Mouse (Mus musculus) embryonic facial prominence, embryonic 15.5 days (tissue): ENCODE data around the gene Tigd3. TPM values are rescaled to one million over a fixed set of nuclear protein-coding genes. Genes with fewer than 3 reads are reported as not detected.

Source experiments
- ATAC-seq: fragments of 200-750 bp; cut with Nextera tagmentation; 2 replicates; pipeline ENCODE4 v1.8.0; 2017; ENCODE audit warnings: low read depth, moderate TSS enrichment; ENCODE audit not compliant: insufficient number of reproducible peaks, low FRiP score, low TSS enrichment
- H3K27ac ChIP-seq: fragments of 300-500 bp; sonication (generic); replicated peaks from 2 replicates; pipeline ENCODE4 v1.5.1; 2015; ENCODE audit warnings: mild to moderate bottlenecking, inconsistent platforms
- H3K27me3 ChIP-seq: fragments of 300-500 bp; sonication (generic); 2 replicates; pipeline ENCODE4 v1.6.1; 2015; ENCODE audit warnings: inconsistent platforms
- H3K36me3 ChIP-seq: fragments of 300-500 bp; sonication (generic); 2 replicates; pipeline ENCODE4 v1.6.1; 2015; ENCODE audit warnings: mild to moderate bottlenecking, inconsistent platforms
- H3K4me1 ChIP-seq: fragments of 300-500 bp; sonication (generic); 2 replicates; pipeline ENCODE4 v1.6.1; 2015; ENCODE audit warnings: inconsistent platforms
- H3K4me2 ChIP-seq: fragments of 300-500 bp; sonication (generic); replicated peaks from 2 replicates; pipeline ENCODE4 v1.6.1; 2015; ENCODE audit warnings: mild to moderate bottlenecking, inconsistent platforms
- H3K4me3 ChIP-seq: fragments of 300-500 bp; sonication (generic); replicated peaks from 2 replicates; pipeline ENCODE4 v1.5.1; 2015; ENCODE audit warnings: mild to moderate bottlenecking, inconsistent platforms
- H3K9ac ChIP-seq: fragments of 300-500 bp; sonication (generic); 2 replicates; pipeline ENCODE4 v1.6.1; 2015; ENCODE audit warnings: inconsistent platforms
- H3K9me3 ChIP-seq: fragments of 300-500 bp; sonication (generic); replicated peaks from 2 replicates; pipeline ENCODE4 v1.6.1; 2016; ENCODE audit warnings: inconsistent platforms
- WGBS: fragments of 180-500 bp; shearing (Covaris S2); methylation state at CpG from one replicate; pipeline ENCODE4 v1.1.7; 2015; 5-methylcytosine and 5-hydroxymethylcytosine counted together
- polyA plus RNA-seq: library from polyadenylated mRNA; unstranded; fragments of >200 nt; fragmentation: Nextera tagmentation; extraction: Ambion mirVana; gene quantifications from 2 replicates; pipeline ENCODE4 v1.2.1, GENCODE M21; 2015

The Tigd3 gene
- polyA plus RNA-seq, 1 experiment from 2014 or later = 3.4 TPM

GRCm38 (mm10) chr19:5845319-5846135, 48.4 kb downstream of the Tigd3 start:
- WGBS = 4% methylated on average over 45 of the region's 45 CpGs
- Histone ChIP-seq H3K36me3 (no peaks in the 10 kb centered on the region), H3K27ac (peak overlapping the region; percentile 99), H3K4me3 (peak overlapping the region; percentile 45), H3K9me3 (no peaks in the 10 kb centered on the region), H3K4me2 (peak overlapping the region; percentile 63), H3K4me1 (peaks cover 92% of the 10 kb centered on the region), H3K9ac (peak overlapping the region; percentile 42; the same call in 1 of the 2 replicates), H3K27me3 (no peaks in the 10 kb centered on the region)
- ATAC-seq = peak; percentile 66

- no peak for ATAC-seq
- 69% methylated on average over 12 of the region's 12 CpGs for WGBS
- H3K27ac ChIP-seq = peak overlapping the region; percentile 99
- H3K36me3 ChIP-seq = no peaks in the 10 kb centered on the region
- H3K4me3 ChIP-seq = peak overlapping the region; percentile 45
- peaks cover 90% of the 10 kb centered on the region for H3K4me1 ChIP-seq
- H3K27me3 ChIP-seq = no peaks in the 10 kb centered on the region
- peak overlapping the region; percentile 42; the same call in 1 of the 2 replicates for H3K9ac ChIP-seq
- no peaks in the 10 kb centered on the region for H3K9me3 ChIP-seq
- H3K4me2 ChIP-seq = peak overlapping the region; percentile 63
These were observed 49.1 kb downstream of the Tigd3 start for GRCm38 (mm10) chr19:5844831-5845318.

GRCm38 (mm10) chr19:5843781-5844691, 49.9 kb downstream of the Tigd3 start:
- no peaks in the 10 kb centered on the region for H3K9me3 ChIP-seq
- no peaks in the 10 kb centered on the region for H3K36me3 ChIP-seq
- H3K27me3 ChIP-seq = no peaks in the 10 kb centered on the region
- ATAC-seq = no peak
- peak overlapping the region; percentile 63 for H3K4me2 ChIP-seq
- 73% methylated on average over 30 of the region's 30 CpGs for WGBS
- peak overlapping the region; percentile 42; the same call in 1 of the 2 replicates for H3K9ac ChIP-seq
- H3K4me1 ChIP-seq = peaks cover 85% of the 10 kb centered on the region
- H3K4me3 ChIP-seq = peak overlapping the region; percentile 45
- peak overlapping the region; percentile 99 for H3K27ac ChIP-seq

- H3K27me3 ChIP-seq = no peaks in the 10 kb centered on the region
- no peaks in the 10 kb centered on the region for H3K36me3 ChIP-seq
- ATAC-seq = no peak
- H3K9ac ChIP-seq = peak overlapping the region; percentile 4; the same call in 1 of the 2 replicates
- H3K9me3 ChIP-seq = no peaks in the 10 kb centered on the region
- H3K4me3 ChIP-seq = peak overlapping the region; percentile 45
- H3K27ac ChIP-seq = peak overlapping the region; percentile 99
- H3K4me1 ChIP-seq = peaks cover 76% of the 10 kb centered on the region
- peak overlapping the region; percentile 63 for H3K4me2 ChIP-seq
- 63% methylated on average over 9 of the region's 9 CpGs for WGBS
These were observed 50.9 kb downstream of the Tigd3 start for GRCm38 (mm10) chr19:5842785-5843730.

- Histone ChIP-seq H3K27me3 (no peaks in the 10 kb centered on the region), H3K4me3 (peak overlapping the region; percentile 45), H3K36me3 (no peaks in the 10 kb centered on the region), H3K9ac (no peak overlapping the region), H3K27ac (peak overlapping the region; percentile 99), H3K4me2 (peak overlapping the region; percentile 63), H3K9me3 (no peaks in the 10 kb centered on the region), H3K4me1 (peaks cover 73% of the 10 kb centered on the region)
- WGBS = 63% methylated on average over 5 of the region's 5 CpGs
- no peak for ATAC-seq
These were observed 51.8 kb downstream of the Tigd3 start for GRCm38 (mm10) chr19:5841999-5842784.

GRCm38 (mm10) chr19:5841389-5841946, 52.5 kb downstream of the Tigd3 start:
- Histone ChIP-seq H3K27ac (peak overlapping the region; percentile 99), H3K4me2 (peak overlapping the region; percentile 63), H3K9me3 (no peaks in the 10 kb centered on the region), H3K36me3 (no peaks in the 10 kb centered on the region), H3K4me3 (peak overlapping the region; percentile 45), H3K27me3 (no peaks in the 10 kb centered on the region), H3K4me1 (peaks cover 67% of the 10 kb centered on the region), H3K9ac (no peak overlapping the region)
- no peak for ATAC-seq
- 58% methylated on average over 4 of the region's 4 CpGs for WGBS

Other genes with a start within 250 kb of the Tigd3 start
- 29.4 and 30.4 TPM in 2 replicates for gene Sipa1, start 230.4 kb downstream of the Tigd3 start, polyA plus RNA-seq
- 27.1 and 30.0 TPM in 2 replicates for gene Map3k11, start 205.4 kb downstream of the Tigd3 start, polyA plus RNA-seq
- 24.6 and 26.6 TPM in 2 replicates for gene Pcnx3, start 205.2 kb downstream of the Tigd3 start, polyA plus RNA-seq
- 3.8 TPM in 2 replicates for gene Kcnk7, start 189.8 kb downstream of the Tigd3 start, polyA plus RNA-seq
- 32.4 and 35.9 TPM in 2 replicates for gene Ehbp1l1, start 167.8 kb downstream of the Tigd3 start, polyA plus RNA-seq
- gene Fam89b, start 164.5 kb downstream of the Tigd3 start, polyA plus RNA-seq = 110 and 111 TPM in 2 replicates
- 52.5 and 53.5 TPM in 2 replicates for gene Ltbp3, start 153.2 kb downstream of the Tigd3 start, polyA plus RNA-seq
- gene Scyl1, start 122.7 kb downstream of the Tigd3 start, polyA plus RNA-seq = 81.4 and 81.8 TPM in 2 replicates
- gene Frmd8, start 18.9 kb downstream of the Tigd3 start, polyA plus RNA-seq = 32.5 and 37.4 TPM in 2 replicates
- 5.9 and 7.5 TPM in 2 replicates for gene Slc25a45, start 16.3 kb downstream of the Tigd3 start, polyA plus RNA-seq
- 144 and 167 TPM in 2 replicates for gene Dpf2, start 18.9 kb upstream of the Tigd3 start, polyA plus RNA-seq
- gene Cdc42ep2, start 30.7 kb upstream of the Tigd3 start, polyA plus RNA-seq = 11.0 TPM in 2 replicates
- 59.6 and 65.4 TPM in 2 replicates for gene Pola2, start 70.1 kb upstream of the Tigd3 start, polyA plus RNA-seq
- not detected in 2 replicates for gene Slc22a20, start 92.0 kb upstream of the Tigd3 start, polyA plus RNA-seq
- 22.1 and 22.4 TPM in 2 replicates for gene Capn1, start 121.7 kb upstream of the Tigd3 start, polyA plus RNA-seq
- 34.2 and 39.8 TPM in 2 replicates for gene Syvn1, start 152.4 kb upstream of the Tigd3 start, polyA plus RNA-seq
- gene Mrpl49, start 163.6 kb upstream of the Tigd3 start, polyA plus RNA-seq = 66.8 and 67.1 TPM in 2 replicates
- gene Fau, start 163.7 kb upstream of the Tigd3 start, polyA plus RNA-seq = 809 and 853 TPM in 2 replicates
- gene Znhit2, start 167.0 kb upstream of the Tigd3 start, polyA plus RNA-seq = 37.1 and 41.1 TPM in 2 replicates
- gene Tm7sf2, start 174.2 kb upstream of the Tigd3 start, polyA plus RNA-seq = 21.7 and 24.6 TPM in 2 replicates
- 75.9 and 76.4 TPM in 2 replicates for gene Vps51, start 183.1 kb upstream of the Tigd3 start, polyA plus RNA-seq
- not detected in 2 replicates for gene Tmem262, start 185.9 kb upstream of the Tigd3 start, polyA plus RNA-seq
- gene Gm28374, start 188.1 kb upstream of the Tigd3 start, polyA plus RNA-seq = 1.9 and 2.1 TPM in 2 replicates
- 86.9 and 90.9 TPM in 2 replicates for gene Zfpl1, start 190.8 kb upstream of the Tigd3 start, polyA plus RNA-seq
- 27.7 and 29.0 TPM in 2 replicates for gene Cdca5, start 190.8 kb upstream of the Tigd3 start, polyA plus RNA-seq
- not detected in 2 replicates for gene AC131692.1, start 200.3 kb upstream of the Tigd3 start, polyA plus RNA-seq
- 0.25 TPM in 2 replicates for gene Naaladl1, start 211.6 kb upstream of the Tigd3 start, polyA plus RNA-seq
- 48.4 and 48.6 TPM in 2 replicates for gene Sac3d1, start 224.5 kb upstream of the Tigd3 start, polyA plus RNA-seq
- 37.9 and 38.5 TPM in 2 replicates for gene Snx15, start 234.2 kb upstream of the Tigd3 start, polyA plus RNA-seq
- 0.19 and 0.39 TPM in 2 replicates for gene Batf2, start 246.8 kb upstream of the Tigd3 start, polyA plus RNA-seq
- gene Arl2, start 247.4 kb upstream of the Tigd3 start, polyA plus RNA-seq = 98.5 and 100 TPM in 2 replicates